Mouse (Mus musculus): ENCODE measurements around the gene Adsl.
A peak's percentile ranks its signal among the peaks of the same experiment; 100 is the strongest.

The Adsl gene

GRCm38 (mm10) chr15:80941468-80942040 is 6.7 kb upstream of the Adsl start:
- no peak for DNase-seq (ENCODE audit: low read depth)

DNA sequence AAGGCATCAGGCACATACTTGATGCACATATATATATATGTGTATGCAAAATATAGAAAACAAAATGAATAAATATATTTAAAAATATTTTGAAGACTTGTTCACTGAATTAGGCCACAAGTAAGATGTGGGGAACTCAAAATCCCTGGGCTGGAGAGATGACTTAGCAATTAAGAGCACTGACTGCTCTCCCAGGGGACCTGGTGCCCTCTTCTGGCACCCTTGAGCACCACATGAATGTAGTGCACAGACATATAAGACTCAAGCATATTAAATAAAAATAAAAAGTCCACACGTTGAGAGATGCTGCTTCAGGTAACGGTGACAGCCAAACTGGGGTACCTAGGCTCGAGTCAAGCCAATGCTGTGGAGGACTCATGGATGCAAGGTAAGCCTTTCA is 2.4 kb upstream of the Adsl start:
- DNase-seq (ENCODE audit: low read depth), result no peak

DNA sequence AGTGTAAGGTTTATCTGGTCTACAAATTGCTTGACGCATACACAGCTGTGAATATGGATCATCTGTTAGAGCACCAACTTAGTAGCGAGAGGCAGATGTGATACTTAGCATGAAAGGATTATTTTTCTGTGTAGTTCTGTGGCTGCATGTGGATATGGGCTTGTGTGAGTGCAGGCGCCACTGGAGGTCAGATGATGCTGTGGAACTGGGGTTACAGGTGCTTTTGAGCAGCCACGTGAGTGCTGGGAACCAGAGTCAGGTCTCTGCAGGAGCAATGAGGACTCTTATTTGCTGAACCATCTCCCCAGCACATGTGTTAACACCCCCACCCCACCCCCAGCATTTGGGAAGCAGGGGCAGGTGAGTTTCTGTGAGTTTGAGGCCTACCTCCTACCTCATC is 1.1 kb downstream of the Adsl start:
- DNase-seq (ENCODE audit: low read depth), result no peak

DNA sequence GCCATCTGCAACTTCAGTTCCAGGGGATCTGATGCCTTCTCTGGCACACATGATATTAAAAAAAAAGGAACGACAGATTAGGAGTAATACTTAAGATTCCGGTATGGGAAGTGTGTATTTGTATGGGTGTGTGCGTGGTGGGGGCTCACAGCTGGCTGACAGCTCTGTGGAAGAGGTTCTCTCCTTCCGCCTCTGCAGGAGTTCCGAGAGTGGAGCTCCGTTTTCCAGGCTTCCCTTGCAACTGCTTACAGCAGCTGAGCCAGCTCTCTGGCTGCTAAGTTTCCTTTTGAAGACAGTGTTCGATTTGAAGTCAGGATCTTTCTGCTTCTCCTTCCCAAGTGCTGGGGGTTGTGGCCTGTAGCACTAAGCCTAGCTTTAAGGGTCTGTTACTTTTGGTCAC is 1.8 kb downstream of the Adsl start:
- no peak for DNase-seq (ENCODE audit: low read depth)

DNA sequence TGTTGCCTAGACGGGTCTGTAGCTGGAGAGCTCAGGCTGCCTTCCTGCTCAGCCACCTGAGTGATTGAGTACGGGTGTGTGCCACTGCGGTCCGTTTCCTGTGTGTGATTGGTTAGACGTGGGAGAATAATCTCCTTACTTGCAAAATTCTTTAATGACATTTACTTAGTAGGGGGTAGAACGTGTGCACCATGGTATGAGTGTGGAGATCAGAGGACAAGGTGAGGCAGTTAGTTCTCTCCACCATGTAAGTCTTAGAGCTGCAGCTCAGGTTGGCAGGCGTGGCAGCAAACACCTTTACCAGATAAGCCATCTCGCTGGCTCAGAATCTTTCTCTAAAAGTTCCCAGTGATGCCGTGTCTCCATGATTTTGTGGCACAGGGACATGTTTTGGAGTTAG is 5.7 kb downstream of the Adsl start:
- DNase-seq (ENCODE audit: low read depth), result no peak

GRCm38 (mm10) chr15:80954861-80955260 is 6.6 kb downstream of the Adsl start:
- no peak for DNase-seq (ENCODE audit: low read depth)

DNA sequence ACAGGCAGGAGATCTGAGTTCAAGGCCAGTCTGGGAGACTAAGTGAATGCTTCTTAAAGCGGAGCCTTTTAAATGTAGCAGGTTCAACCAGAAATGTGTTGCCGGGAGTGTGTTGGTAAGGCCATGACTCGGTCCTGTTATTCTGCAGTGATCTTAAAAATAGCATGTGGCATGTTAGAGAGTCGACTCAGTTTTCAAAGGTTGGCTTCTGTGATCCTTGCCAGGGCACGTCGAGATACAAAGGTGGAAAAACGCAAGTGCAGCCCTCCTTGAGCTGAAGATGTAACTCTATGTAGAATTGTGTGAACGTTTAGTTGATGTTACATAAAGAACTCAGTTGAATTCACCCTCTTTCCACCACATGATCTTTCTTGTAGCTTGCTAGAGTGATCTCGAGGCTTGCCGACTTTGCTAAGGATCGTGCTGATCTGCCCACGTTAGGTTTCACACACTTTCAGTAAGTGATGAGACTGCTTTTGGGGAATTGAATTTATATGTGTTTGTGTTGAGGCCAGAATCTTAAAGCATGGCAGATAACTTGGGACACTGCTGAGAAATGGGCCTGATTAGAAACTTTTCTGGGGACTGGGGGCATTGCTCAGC is 7.6 kb downstream of the Adsl start:
- DNase-seq (ENCODE audit: low read depth), result no peak

DNA sequence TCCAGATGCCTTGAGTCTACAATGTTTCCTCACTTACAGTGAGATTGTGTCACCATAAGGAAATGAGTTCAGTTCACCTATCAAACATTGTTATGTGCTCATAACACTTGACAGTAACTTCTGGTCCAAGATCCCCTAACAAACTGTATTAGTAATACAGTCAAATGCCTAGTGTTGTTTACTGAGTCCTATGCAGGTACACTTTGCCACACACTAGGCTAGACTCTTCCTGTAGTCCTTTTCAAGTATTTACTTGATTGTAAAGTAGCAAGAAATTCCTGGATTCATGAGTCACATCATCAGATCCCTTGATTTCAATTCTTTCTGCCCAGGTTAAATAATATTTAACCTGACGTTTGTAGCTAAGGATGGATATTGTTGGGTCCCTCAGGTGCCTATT is 21.1 kb downstream of the Adsl start:
- no peak for DNase-seq (ENCODE audit: low read depth)

GRCm38 (mm10) chr15:80974311-80974710 is 26.0 kb downstream of the Adsl start:
- no peak for DNase-seq (ENCODE audit: low read depth)

GRCm38 (mm10) chr15:80975666-80976065 is 27.4 kb downstream of the Adsl start:
- DNase-seq (ENCODE audit: low read depth), result no peak

DNA sequence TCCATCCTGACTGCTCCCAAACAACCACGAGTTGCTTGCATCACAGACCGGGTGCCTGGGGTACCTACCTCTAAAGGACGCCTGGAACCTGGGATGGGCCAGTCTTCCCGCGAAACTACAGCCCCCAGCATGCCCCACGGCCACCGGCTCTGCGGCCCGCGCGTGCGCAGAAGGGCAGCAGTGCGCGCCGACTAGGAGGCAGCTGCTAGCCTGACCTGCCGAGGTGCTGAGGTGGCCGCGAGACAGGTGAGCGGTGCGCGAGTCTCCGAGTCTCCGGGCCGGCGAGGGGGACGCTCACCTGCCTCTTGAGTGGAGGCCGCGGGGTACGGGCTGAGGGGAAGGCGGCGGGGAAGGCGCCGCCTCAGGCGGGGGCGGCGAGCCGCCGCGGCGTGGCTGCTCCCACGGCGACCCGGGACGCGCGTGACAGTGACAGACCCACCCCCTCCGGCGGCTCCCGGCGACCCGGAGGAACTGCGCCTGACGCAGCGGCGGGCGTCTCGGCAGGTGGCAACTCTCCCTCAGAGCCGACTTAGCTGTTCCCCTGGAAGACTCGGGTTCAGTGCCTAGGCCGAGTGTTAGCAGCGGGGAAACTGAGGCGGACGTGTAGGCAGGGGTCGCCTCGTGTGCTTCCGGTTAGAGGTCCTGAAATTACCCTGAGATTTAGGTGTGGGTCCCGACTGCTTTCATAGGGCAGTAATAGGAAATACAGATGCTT is 29.5 kb downstream of the Adsl start, which contains the start of gene Sgsm3:
Gene Sgsm3, plus strand, starts transcription at position 146 of the 715 bp plus-strand sequence.
- peak; percentile 41 for DNase-seq (ENCODE audit: low read depth)

DNA sequence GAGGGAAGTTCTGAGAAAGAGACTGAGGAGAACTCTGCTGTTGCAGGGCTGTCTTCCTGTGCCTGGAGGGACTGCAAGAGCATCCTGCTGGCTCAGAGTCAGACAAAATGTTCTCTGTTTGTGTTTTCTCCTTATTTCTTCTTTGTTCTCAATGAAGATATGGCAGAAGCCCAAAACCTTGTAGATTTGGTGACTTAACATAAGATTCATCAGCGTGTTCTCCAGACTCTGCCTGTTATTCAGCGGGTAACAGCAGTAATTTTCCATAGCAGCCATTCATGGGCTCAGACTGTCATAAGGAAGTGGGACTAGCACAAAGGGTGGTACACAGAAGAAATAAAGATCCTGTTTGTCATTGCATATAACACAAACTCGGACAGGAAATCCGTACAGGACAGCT is 31.3 kb downstream of the Adsl start:
- DNase-seq (ENCODE audit: low read depth), result no peak

DNA sequence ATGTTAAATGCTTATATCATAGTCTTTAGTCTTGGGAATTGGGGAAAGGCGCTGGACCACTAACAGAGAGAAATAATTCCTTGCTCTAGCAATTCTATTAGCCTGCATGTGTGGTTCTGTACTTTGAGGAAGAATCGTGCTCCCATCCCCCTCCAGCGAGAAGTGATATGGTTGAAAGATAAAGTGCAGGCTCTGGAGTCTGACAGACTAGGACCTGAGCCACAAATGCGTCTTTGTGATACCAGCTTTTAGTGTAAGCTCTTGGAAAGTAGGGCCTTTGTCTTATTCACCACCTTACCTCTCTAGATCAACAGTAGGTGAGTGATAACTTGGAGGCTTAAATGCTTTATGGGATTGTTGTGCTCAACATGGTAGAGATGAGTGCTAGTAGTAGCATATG is 32.9 kb downstream of the Adsl start:
- no peak for DNase-seq (ENCODE audit: low read depth)

DNA sequence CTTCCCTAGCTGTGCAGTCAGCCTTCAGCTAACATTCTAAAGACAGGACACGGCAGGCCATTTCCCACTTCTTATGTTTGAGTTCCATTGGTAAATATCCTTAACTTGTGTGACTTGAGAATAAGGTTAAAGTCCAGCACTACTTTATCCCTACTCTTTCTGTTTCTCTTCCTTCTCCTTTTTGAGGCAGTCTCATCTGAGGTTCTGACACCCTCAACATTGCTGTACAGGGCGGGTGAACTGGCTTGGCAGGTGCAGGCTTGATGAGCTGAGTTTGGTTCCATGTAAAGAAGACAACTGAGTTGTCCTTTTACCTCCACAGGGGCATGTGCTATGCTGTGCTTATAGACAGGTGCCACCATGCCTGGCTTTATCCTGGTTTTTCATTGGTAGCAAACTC is 35.0 kb downstream of the Adsl start:
- no peak for DNase-seq (ENCODE audit: low read depth)

DNA sequence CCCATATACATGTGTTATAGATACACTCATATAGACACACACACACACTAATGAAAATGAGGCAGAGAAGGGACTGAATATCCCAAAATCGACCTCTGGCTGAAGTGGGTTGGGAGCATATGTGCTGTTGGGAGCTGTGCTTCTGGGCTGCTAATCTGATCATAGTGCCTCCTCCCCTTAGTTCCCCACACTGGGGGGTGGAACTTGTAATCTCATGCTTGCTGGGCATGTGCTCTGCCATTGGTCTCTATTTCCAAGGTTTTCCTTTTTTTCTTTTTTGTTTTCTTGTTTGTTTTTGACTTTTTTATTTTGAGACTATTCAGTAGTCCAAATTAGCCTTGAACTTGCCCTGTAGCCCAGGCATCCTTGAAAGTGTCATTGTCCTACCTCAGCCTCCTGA is 40.0 kb downstream of the Adsl start:
- no peak for DNase-seq (ENCODE audit: low read depth)

DNA sequence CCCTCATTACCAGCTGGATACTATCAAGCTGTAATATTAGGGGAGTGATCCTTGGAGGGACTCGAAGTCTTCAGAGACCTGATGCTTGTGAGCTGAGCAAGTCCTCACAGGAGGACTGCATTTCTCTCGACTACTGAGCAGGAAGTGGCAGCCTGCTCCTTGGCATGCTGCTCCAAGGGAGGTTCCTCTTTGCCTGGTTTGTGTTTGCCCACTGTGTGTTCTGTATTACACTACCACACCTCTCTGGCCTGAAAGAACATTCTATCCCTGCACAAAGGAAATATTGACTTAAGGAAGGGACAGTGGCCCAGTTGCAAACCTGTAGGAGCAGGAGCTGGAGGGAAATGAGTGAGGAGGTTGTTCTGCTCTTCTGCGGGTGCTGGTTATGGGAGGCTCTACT is 41.4 kb downstream of the Adsl start:
- no peak for DNase-seq (ENCODE audit: low read depth)

GRCm38 (mm10) chr15:80994959-80995358 is 46.7 kb downstream of the Adsl start:
- DNase-seq (ENCODE audit: low read depth), result no peak

DNA sequence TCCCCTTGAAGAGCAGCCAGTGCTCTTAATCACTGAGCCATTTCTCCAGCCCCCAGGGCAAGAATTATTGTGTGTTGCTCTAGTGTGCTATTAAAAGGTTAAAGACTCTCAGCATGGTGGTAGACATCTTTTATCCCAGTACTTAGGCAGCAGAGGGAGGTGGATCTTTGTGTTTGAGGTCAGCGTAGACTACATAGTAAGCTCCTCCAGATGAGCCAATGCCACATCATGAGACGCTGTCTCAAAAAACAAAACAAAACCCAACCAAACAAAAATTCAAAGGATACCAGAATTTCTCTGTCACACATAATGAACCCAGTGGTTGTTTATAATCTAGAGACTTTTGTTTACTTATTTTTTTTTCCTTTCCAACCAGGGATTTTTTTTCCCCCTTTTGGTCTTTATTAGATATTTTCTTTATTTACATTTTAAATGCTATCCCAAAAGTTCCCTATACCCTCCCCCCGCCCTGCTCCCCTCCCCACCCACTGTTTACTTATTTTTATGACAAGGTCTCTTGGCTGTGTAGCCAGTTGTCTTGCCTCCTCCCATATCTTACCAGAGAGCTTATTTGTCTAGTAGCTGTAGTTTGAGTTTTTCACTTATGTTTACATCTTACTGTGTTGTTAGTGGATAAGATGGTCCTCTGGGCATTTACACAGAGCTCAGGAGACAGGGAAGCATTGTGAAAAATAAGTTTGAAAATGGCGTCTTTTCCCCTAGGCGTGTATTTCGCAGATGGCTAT is 48.0 kb downstream of the Adsl start:
- no peak for DNase-seq (ENCODE audit: low read depth)

GRCm38 (mm10) chr15:80997077-80997476 is 48.8 kb downstream of the Adsl start:
- DNase-seq (ENCODE audit: low read depth), result no peak

DNA sequence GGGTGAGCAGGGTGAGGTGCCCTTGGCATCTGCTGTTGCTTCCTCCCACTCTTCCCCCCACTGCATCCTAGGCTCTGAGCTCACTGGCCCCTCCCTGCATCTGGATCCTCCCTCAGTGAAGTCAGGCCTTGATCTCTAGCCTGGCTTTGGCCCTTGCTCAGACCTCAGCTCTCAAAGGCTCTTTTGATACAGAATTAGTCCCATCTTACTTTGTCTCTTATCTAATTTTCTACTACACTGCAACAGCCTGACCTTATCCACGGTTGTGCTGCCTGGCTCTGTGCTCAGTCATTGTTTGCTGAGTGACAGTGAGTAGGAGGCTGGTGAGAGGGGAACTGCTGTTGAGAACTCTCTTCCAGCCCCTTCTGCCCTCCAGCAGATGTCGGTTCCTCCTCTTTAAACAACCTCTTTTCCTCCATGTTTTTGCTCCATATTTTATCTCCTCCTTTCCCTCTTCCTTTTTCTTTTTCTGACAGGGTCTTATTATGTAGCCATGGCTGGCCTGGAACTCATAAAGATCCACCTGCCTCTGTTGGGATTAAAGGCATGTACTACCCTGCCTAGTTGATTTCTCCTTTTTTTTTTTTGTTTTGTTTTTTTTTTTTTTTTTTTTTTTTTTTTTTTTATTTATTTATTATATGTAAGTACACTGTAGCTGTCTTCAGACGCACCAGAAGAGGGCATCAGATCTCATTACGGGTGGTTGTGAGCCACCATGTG is 52.3 kb downstream of the Adsl start:
- DNase-seq (ENCODE audit: low read depth), result no peak

DNA sequence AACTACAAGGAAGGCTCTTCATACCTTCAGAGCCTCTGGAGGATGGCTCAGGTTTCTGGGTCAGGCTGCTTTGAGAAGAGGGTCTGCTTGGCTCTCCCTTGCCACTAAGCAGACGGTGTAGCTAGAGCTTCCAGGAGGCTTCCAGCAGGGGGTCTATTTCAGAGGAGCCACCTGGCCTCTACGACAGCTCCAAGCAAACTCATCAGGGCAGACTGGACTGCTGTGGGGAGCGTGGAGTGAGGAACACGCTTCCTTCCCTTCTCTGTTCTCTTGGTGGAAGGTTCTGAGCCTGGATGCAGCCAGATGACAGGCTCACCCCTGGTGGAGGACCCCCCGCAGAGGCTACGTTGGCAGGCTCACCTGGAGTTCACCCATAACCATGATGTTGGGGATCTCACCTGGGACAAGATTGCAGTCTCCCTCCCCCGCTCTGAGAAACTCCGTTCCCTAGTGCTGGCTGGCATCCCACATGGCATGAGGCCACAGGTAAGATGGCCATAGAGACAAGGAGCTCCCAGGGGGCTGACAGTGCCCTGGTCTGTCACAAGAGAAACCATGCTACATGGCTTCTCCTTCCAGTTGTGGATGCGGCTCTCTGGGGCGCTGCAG is 57.9 kb downstream of the Adsl start:
- DNase-seq (ENCODE audit: low read depth), result no peak

GRCm38 (mm10) chr15:81007339-81007738 is 59.0 kb downstream of the Adsl start:
- DNase-seq (ENCODE audit: low read depth), result no peak

Data from fibroblast of lung, adult 2 months (primary cell).